Mouse (Mus musculus): ENCODE results near the gene Tnf. TPM values are rescaled to one million over a fixed set of nuclear protein-coding genes. Genes with fewer than 3 reads are reported as not detected.

Tnf gene
- polyA plus RNA-seq, 1 experiment from 2014 or later = 0.20 TPM

DNA sequence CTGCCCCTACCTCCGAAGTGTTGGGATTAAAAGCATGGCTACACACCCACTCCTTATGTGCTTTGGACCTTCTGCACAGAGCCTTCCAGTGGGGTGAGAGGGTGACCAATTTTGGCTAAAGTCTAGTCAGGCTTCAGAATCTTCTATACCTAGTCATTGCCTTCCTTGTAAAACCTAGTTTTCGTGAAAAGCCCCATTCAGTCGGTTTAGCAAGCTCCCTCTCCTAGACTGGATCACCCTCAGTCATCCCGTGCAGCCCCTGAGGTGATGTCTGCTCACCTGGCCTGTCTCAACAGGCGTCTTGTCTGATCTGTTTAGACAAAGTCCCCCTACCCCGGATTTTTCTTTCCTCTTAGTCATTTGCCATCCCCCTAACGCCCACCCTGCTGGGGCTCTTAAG is 3.8 kb downstream of the Tnf start:
- Histone ChIP-seq H3K9me3 (ENCODE audit: control insufficient read depth, low read depth, low read length) (no peaks in the 10 kb centered on the region), H3K4me1 (ENCODE audit: control insufficient read depth, insufficient read depth, low read length) (peaks cover 14% of the 10 kb centered on the region; the same call in 1 of the 2 replicates), H3K27ac (ENCODE audit: low read length) (no peak overlapping the region), H3K9ac (replicated peaks; ENCODE audit: low read depth, low read length) (no peak overlapping the region), H3K4me3 (ENCODE audit: low read depth, low read length) (no peak overlapping the region), H3K4me2 (replicated peaks; ENCODE audit: low read depth, low read length) (no peak overlapping the region), H3K36me3 (ENCODE audit: control insufficient read depth, insufficient read depth, low read length) (no peaks in the 10 kb centered on the region), H3K27me3 (ENCODE audit: control insufficient read depth, insufficient read depth, low read length) (peaks cover 13% of the 10 kb centered on the region)
- no peak for ATAC-seq (ENCODE audit: insufficient number of reproducible peaks, insufficient read depth, low FRiP score, low read depth)
- WGBS = 56% methylated on average over 7 of the region's 7 CpGs

DNA sequence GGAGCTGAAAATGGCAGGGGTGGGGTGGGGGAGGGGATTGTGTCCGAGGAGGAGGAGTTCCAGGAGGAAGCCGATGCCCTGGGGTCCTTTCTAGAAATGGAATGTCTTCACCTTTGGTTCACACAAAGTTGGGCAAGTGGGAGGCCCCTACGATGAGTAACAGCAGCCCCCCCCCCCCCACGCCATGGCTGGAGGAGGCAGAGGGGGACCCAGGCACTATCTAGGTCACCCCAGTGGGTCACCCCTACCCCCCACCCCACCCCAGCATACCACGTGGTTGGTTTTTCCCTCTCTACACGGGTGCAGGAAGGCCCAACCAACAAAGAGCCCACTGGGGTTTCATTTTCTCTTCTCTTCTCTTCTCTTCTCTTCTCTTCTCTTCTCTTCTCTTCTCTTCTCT is 4.7 kb downstream of the Tnf start:
- Histone ChIP-seq H3K27me3 (ENCODE audit: control insufficient read depth, insufficient read depth, low read length) (peaks cover 11% of the 10 kb centered on the region), H3K4me1 (ENCODE audit: control insufficient read depth, insufficient read depth, low read length) (peaks cover 14% of the 10 kb centered on the region; the same call in 1 of the 2 replicates), H3K36me3 (ENCODE audit: control insufficient read depth, insufficient read depth, low read length) (no peaks in the 10 kb centered on the region), H3K4me3 (ENCODE audit: low read depth, low read length) (no peak overlapping the region), H3K4me2 (replicated peaks; ENCODE audit: low read depth, low read length) (no peak overlapping the region), H3K27ac (ENCODE audit: low read length) (no peak overlapping the region), H3K9ac (replicated peaks; ENCODE audit: low read depth, low read length) (no peak overlapping the region), H3K9me3 (ENCODE audit: control insufficient read depth, low read depth, low read length) (no peaks in the 10 kb centered on the region)
- ATAC-seq (ENCODE audit: insufficient number of reproducible peaks, insufficient read depth, low FRiP score, low read depth) = no peak
- 44% methylated on average over 5 of the region's 6 CpGs for WGBS

DNA sequence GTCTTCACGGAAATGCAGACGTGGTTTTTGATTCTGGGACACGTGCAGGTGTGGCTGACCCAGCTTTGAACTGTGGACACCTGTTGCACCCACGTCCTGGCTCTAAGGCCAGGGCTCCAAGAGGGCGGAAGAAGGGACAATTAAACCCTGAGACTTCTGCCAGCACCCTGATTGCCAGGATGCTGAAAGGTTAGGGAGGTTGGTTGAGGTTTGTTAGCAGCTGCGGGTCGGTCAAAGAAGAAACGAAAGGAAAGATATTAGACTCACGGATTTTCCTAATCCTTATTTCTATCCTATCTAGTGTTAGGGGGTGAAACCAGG is 5.5 kb downstream of the Tnf start:
- H3K4me1 ChIP-seq (ENCODE audit: control insufficient read depth, insufficient read depth, low read length) = peaks cover 14% of the 10 kb centered on the region; the same call in 1 of the 2 replicates
- H3K27me3 ChIP-seq (ENCODE audit: control insufficient read depth, insufficient read depth, low read length) = peaks cover 11% of the 10 kb centered on the region
- H3K4me3 ChIP-seq (ENCODE audit: low read depth, low read length) = peak overlapping the region; percentile 38; the same call in 1 of the 2 replicates
- no peak overlapping the region for H3K27ac ChIP-seq (ENCODE audit: low read length)
- 29% methylated on average over 9 of the region's 9 CpGs for WGBS
- H3K4me2 ChIP-seq (replicated peaks; ENCODE audit: low read depth, low read length) = peak overlapping the region; percentile 79
- no peak for ATAC-seq (ENCODE audit: insufficient number of reproducible peaks, insufficient read depth, low FRiP score, low read depth)
- no peaks in the 10 kb centered on the region for H3K9me3 ChIP-seq (ENCODE audit: control insufficient read depth, low read depth, low read length)
- no peak overlapping the region for H3K9ac ChIP-seq (replicated peaks; ENCODE audit: low read depth, low read length)
- H3K36me3 ChIP-seq (ENCODE audit: control insufficient read depth, insufficient read depth, low read length) = no peaks in the 10 kb centered on the region

DNA sequence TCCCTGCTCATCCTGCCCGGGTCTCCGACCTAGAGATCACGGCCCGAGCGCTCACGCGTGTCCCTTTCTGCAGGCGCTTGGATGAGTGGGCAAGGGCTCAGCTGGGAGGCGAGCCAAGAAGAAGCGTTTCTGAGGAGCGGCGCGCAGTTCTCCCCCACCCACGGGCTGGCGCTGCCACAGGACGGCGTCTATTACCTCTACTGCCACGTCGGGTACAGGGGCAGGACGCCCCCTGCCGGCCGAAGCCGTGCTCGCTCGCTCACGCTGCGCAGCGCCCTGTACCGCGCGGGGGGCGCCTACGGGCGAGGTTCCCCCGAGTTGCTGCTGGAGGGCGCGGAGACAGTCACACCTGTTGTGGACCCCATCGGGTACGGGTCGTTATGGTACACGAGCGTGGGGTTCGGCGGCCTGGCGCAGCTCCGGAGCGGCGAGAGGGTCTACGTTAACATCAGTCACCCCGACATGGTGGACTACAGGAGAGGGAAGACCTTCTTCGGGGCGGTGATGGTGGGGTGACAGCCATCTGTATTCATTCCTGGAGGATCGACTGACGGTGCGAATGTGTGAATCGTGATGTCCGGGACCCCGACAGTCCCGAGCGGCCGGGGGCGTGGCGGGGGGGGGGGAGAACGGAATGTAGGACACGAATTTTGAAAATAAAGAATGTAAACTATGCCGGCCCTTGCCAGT is 6.0 kb downstream of the Tnf start:
- 2% methylated on average over 65 of the region's 66 CpGs for WGBS
- H3K9me3 ChIP-seq (ENCODE audit: control insufficient read depth, low read depth, low read length) = no peaks in the 10 kb centered on the region
- ATAC-seq (ENCODE audit: insufficient number of reproducible peaks, insufficient read depth, low FRiP score, low read depth) = peak; percentile 83
- peak overlapping the region; percentile 79 for H3K4me2 ChIP-seq (replicated peaks; ENCODE audit: low read depth, low read length)
- H3K27ac ChIP-seq (ENCODE audit: low read length) = no peak overlapping the region
- H3K9ac ChIP-seq (replicated peaks; ENCODE audit: low read depth, low read length) = no peak overlapping the region; the same call in 1 of the 2 replicates
- peaks cover 14% of the 10 kb centered on the region; the same call in 1 of the 2 replicates for H3K4me1 ChIP-seq (ENCODE audit: control insufficient read depth, insufficient read depth, low read length)
- peak overlapping the region; percentile 38 for H3K4me3 ChIP-seq (ENCODE audit: low read depth, low read length)
- peaks cover 9% of the 10 kb centered on the region for H3K27me3 ChIP-seq (ENCODE audit: control insufficient read depth, insufficient read depth, low read length)
- H3K36me3 ChIP-seq (ENCODE audit: control insufficient read depth, insufficient read depth, low read length) = no peaks in the 10 kb centered on the region

DNA sequence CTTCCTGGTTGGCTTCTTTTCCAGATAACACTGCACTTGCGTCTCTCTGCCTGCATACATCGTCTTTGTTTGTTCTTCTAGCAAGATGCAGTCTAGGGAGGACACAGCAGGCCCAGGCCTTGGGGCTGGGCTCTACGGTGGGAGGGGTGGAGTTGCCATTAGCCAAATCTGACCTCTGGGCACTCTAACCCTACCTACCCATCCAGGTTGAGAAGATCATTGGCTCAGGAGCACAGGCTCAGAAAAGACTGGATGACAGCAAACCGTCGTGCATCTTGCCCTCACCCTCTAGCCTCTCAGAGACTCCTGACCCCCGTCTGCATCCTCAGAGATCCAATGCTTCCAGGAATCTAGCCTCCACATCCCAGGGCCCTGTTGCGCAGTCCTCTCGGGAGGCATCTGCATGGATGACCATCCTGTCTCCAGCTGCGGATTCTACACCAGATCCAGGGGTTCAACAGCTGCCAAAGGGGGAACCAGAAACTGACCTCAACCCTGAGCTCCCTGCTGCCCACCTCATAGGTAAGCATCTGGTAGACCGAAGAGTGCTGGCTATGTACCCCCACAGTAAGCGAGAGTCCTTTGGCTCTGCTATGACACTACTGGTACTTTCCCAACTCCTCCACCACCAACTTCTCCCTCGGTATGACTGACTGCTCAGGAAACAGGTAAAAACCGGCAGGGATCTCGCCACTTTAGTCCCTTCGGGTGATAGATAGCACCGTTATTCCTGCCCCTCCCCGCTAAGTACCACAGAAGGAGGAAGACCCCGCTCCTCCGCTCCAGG is 6.8 kb downstream of the Tnf start:
- Histone ChIP-seq H3K4me2 (replicated peaks; ENCODE audit: low read depth, low read length) (peak overlapping the region; percentile 79), H3K27ac (ENCODE audit: low read length) (no peak overlapping the region), H3K4me3 (ENCODE audit: low read depth, low read length) (peak overlapping the region; percentile 38), H3K27me3 (ENCODE audit: control insufficient read depth, insufficient read depth, low read length) (peaks cover 8% of the 10 kb centered on the region), H3K9ac (replicated peaks; ENCODE audit: low read depth, low read length) (no peak overlapping the region; the same call in 1 of the 2 replicates), H3K36me3 (ENCODE audit: control insufficient read depth, insufficient read depth, low read length) (no peaks in the 10 kb centered on the region), H3K4me1 (ENCODE audit: control insufficient read depth, insufficient read depth, low read length) (peaks cover 14% of the 10 kb centered on the region; the same call in 1 of the 2 replicates), H3K9me3 (ENCODE audit: control insufficient read depth, low read depth, low read length) (no peaks in the 10 kb centered on the region)
- 0 out of 2 replicates have a peak, but pooled peaks have one; percentile 5 for ATAC-seq (ENCODE audit: insufficient number of reproducible peaks, insufficient read depth, low FRiP score, low read depth)
- 40% methylated on average over 19 of the region's 19 CpGs for WGBS

DNA sequence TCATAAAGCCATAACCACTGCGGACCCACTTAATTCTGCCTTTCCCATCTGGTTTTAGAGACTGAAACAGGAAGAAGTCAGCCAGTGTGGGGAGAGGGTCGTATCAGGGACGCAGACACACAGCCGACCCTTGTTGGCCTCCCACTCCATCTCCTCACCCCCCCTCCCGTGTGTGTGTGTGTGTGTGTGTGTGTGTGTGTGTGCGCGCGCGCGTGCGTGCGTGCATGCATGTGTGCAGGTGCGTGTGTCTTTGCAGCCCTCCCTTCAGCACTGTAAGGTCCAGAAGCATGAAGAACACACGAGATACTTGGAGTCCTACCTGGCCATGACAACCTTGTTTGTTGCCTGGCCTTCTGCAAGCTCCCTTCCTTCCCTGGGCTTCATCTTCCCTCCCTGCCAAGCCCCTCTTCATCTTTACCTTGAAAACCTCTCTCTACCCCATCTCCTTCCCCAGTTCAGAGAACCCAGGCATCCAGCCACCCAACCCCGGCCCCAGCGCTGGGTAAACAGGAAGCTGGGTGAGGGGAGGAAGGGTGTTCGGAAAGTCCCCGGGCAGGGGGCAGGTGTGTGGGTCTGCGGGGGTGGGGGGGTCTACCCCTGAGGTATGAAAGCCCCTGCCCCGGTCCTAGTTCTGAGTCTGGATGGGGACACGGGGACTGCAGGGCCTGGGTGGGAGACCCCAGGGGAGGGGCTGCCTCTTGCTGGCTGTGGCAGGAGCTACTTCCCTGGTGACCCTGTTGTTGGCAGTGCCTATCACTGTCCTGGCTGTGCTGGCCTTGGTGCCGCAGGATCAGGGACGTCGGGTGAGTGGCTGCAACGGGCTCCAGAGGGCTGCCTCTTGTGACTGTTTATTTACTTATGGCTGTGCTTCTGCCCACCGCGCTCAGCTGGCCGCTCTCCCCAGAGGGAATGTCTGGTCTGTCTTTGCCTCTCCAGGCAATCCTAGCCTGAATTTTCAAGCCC is 7.6 kb downstream of the Tnf start, which contains the start of gene Ltb:
Gene Ltb, plus strand, starts transcription at position 559 of the 963 bp plus-strand sequence.
- H3K9me3 ChIP-seq (ENCODE audit: control insufficient read depth, low read depth, low read length) = no peaks in the 10 kb centered on the region
- no peak for ATAC-seq (ENCODE audit: insufficient number of reproducible peaks, insufficient read depth, low FRiP score, low read depth)
- H3K27ac ChIP-seq (ENCODE audit: low read length) = no peak within 1 kb of the TSS
- no peaks in the 10 kb centered on the region for H3K36me3 ChIP-seq (ENCODE audit: control insufficient read depth, insufficient read depth, low read length)
- WGBS = 49% methylated on average over 28 of the region's 28 CpGs
- peak within 1 kb of the TSS; percentile 79 for H3K4me2 ChIP-seq (replicated peaks; ENCODE audit: low read depth, low read length)
- peaks cover 8% of the 10 kb centered on the region for H3K27me3 ChIP-seq (ENCODE audit: control insufficient read depth, insufficient read depth, low read length)
- H3K9ac ChIP-seq (replicated peaks; ENCODE audit: low read depth, low read length) = no peak within 1 kb of the TSS
- H3K4me3 ChIP-seq (ENCODE audit: low read depth, low read length) = peak within 1 kb of the TSS; percentile 38; the same call in 1 of the 2 replicates
- peaks cover 14% of the 10 kb centered on the region; the same call in 1 of the 2 replicates for H3K4me1 ChIP-seq (ENCODE audit: control insufficient read depth, insufficient read depth, low read length)

DNA sequence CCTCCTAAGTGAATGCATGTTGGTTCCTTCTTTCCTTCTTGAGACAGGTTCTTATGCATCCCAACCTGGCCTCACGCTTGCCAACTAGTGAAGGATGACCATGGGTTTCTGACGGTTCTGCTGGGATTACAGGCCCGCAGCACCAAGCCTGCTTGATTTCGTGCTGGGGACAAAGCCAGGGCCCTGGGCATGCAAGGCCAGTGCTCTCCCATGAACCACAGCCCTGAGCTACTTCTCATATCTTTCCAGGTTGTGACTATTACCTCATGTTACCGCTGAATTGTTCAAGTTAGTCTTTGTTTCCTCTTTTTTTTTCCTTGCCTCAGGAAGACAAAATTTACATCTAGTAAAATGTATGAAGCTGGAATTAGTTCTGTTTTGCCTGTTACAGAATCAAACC is 8.9 kb downstream of the Tnf start:
- Histone ChIP-seq H3K27me3 (ENCODE audit: control insufficient read depth, insufficient read depth, low read length) (peaks cover 8% of the 10 kb centered on the region), H3K36me3 (ENCODE audit: control insufficient read depth, insufficient read depth, low read length) (no peaks in the 10 kb centered on the region), H3K4me3 (ENCODE audit: low read depth, low read length) (no peak overlapping the region), H3K9ac (replicated peaks; ENCODE audit: low read depth, low read length) (no peak overlapping the region), H3K9me3 (ENCODE audit: control insufficient read depth, low read depth, low read length) (no peaks in the 10 kb centered on the region), H3K4me2 (replicated peaks; ENCODE audit: low read depth, low read length) (no peak overlapping the region), H3K27ac (ENCODE audit: low read length) (no peak overlapping the region), H3K4me1 (ENCODE audit: control insufficient read depth, insufficient read depth, low read length) (peaks cover 14% of the 10 kb centered on the region; the same call in 1 of the 2 replicates)
- 85% methylated on average over 5 of the region's 5 CpGs for WGBS
- ATAC-seq (ENCODE audit: insufficient number of reproducible peaks, insufficient read depth, low FRiP score, low read depth) = no peak

DNA sequence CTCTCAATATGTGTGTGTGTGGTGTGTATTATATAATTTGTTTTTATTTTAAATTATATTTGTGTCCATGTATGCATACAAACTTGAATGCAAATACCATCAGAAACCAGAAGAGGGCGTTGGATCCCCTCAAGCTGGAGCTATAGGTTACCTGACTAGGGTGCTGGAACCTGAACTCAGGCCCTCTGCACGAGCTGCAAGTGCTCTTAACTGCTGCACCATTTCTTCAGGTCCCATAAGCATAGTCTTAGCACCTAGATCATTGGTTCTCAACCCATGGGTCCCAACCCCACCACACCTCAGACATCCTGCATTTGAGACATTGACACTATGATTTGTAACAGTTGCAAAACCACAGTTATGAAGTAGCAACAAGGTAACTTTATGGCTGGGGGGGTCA is 10.1 kb downstream of the Tnf start:
- Histone ChIP-seq H3K9me3 (ENCODE audit: control insufficient read depth, low read depth, low read length) (no peaks in the 10 kb centered on the region), H3K4me2 (replicated peaks; ENCODE audit: low read depth, low read length) (no peak overlapping the region), H3K9ac (replicated peaks; ENCODE audit: low read depth, low read length) (no peak overlapping the region), H3K27me3 (ENCODE audit: control insufficient read depth, insufficient read depth, low read length) (peaks cover 8% of the 10 kb centered on the region), H3K4me3 (ENCODE audit: low read depth, low read length) (no peak overlapping the region), H3K27ac (ENCODE audit: low read length) (no peak overlapping the region), H3K36me3 (ENCODE audit: control insufficient read depth, insufficient read depth, low read length) (no peaks in the 10 kb centered on the region), H3K4me1 (ENCODE audit: control insufficient read depth, insufficient read depth, low read length) (peaks cover 14% of the 10 kb centered on the region; the same call in 1 of the 2 replicates)
- no peak for ATAC-seq (ENCODE audit: insufficient number of reproducible peaks, insufficient read depth, low FRiP score, low read depth)
- WGBS = 65% methylated on average over 2 of the region's 2 CpGs

Data from stomach, embryonic 14.5 days (tissue).